Mouse (Mus musculus): ENCODE results near the gene Xlr5b. TPM values are rescaled to one million over a fixed set of nuclear protein-coding genes. Genes with fewer than 3 reads are reported as not detected.

The Xlr5b gene
- not detected for polyA plus RNA-seq (2014; fragmentation: Illumina TruSeq; extraction: RNeasy Lipid Tissue Mini Kit (QIAGEN cat#74804); ENCODE audit: low read depth, low replicate concordance)

DNA sequence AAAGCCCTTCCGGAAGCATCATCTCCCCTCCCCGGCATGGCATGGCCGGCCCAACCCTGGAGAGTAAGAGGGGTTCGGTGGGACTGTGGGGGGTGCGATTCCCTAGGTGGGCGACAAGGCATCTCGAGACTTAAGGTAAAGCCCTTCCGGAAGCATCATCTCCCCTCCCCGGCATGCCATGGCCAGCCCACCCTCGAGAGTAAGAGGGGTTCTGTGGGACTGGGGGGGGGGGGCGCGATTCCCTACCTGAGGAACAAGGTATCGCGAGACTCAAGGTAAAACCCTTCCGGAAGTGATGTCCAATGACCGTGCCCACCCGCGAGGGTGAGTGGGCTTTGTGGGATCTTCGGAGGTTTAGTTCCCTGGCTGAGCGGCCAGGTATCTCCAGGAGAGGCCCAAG, at the start of gene Xlr5b:
Gene Xlr5b (plus strand): TSS at position 301 of the 400 bp plus-strand sequence.

DNA sequence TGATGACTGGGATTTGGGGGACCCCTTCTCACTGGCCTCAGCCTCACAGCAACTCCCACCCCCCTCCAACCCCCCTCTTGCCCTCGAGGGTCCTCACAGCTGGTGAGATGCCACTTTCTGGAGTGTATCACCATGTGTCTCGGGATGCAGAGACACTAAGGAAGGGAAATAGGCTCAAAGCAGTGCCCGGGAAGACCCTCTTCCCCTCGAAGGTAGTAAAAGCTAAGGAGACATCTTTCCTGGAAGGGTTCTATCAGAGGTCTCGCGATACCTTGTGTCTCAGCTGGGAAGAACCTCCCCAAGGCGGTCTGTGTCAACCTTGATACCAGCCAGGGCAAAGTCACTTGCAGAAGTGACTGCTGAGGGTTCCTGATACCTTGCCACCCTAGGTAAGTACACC, 31.8 kb upstream of the Xlr5b start, which contains the start of gene Gm14685:
Gene Gm14685 (plus strand): TSS at position 301 of the 400 bp plus-strand sequence.

DNA sequence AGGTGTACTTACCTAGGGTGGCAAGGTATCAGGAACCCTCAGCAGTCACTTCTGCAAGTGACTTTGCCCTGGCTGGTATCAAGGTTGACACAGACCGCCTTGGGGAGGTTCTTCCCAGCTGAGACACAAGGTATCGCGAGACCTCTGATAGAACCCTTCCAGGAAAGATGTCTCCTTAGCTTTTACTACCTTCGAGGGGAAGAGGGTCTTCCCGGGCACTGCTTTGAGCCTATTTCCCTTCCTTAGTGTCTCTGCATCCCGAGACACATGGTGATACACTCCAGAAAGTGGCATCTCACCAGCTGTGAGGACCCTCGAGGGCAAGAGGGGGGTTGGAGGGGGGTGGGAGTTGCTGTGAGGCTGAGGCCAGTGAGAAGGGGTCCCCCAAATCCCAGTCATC, 754 bp downstream of the Xlr5b start, which contains the start of gene DXBay18:
Gene DXBay18 (minus strand): TSS at position 101 of the 400 bp plus-strand sequence.

DNA sequence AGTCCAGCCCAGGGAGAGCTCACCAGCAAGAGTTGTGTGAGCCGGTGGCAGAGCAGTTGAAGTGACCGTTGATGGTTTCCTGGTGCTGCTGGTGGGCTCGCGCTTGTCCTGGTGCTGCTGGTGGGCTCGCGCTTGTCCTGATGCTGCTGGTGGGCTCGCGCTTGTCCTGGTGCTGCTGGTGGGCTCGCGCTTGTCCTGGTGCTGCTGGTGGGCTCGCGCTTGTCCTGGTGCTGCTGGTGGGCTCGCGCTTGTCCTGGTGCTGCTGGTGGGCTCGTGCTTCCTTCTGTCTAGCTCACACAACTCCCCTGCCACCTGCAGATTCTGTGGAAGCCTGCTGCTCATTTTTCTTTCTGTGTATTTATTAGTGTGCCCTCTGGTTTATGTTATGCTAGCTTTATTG, 28.3 kb downstream of the Xlr5b start, which contains the start of gene Spin2d:
Gene Spin2d (minus strand): TSS at position 101 of the 400 bp plus-strand sequence.

DNA sequence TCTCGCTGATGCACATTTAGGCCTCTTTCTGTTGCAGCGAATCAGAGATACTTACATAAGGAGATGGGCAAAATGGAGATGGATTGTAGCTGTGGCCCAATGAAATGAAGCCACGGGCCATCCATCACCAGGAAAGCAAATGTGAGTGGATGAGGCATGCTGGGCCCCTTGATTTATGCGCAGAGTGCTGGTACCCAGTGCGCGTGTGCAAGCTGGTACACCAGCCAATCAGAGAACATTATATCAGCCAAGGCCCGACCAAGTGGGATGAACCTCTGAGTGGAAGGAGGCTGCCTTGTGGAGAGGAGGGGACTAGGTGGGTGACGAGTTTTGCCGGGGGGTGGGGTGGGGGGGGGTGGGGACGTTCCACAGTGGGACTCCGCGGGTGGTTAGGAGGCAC, 43.3 kb downstream of the Xlr5b start, which contains the start of gene Xlr3b:
Gene Xlr3b (plus strand): TSS at position 274 of the 400 bp plus-strand sequence.

Other genes starting within 250 kb of the Xlr5b start
- gene Cetn2, start 230.4 kb upstream of the Xlr5b start, polyA plus RNA-seq (2014; fragmentation: Illumina TruSeq; extraction: RNeasy Lipid Tissue Mini Kit (QIAGEN cat#74804); ENCODE audit: low read depth, low replicate concordance): 105 TPM
- 60.8 TPM for gene Nsdhl, start 230.2 kb upstream of the Xlr5b start, polyA plus RNA-seq (2014; fragmentation: Illumina TruSeq; extraction: RNeasy Lipid Tissue Mini Kit (QIAGEN cat#74804); ENCODE audit: low read depth, low replicate concordance)
- gene Zfp185, start 161.5 kb upstream of the Xlr5b start, polyA plus RNA-seq (2014; fragmentation: Illumina TruSeq; extraction: RNeasy Lipid Tissue Mini Kit (QIAGEN cat#74804); ENCODE audit: low read depth, low replicate concordance): 2.4 TPM
- not detected for gene Pnma5, start 111.7 kb upstream of the Xlr5b start, polyA plus RNA-seq (2014; fragmentation: Illumina TruSeq; extraction: RNeasy Lipid Tissue Mini Kit (QIAGEN cat#74804); ENCODE audit: low read depth, low replicate concordance)
- not detected for gene Pnma3, start 84.0 kb upstream of the Xlr5b start, polyA plus RNA-seq (2014; fragmentation: Illumina TruSeq; extraction: RNeasy Lipid Tissue Mini Kit (QIAGEN cat#74804); ENCODE audit: low read depth, low replicate concordance)
- 6.8 TPM for gene Xlr4a, start 66.3 kb upstream of the Xlr5b start, polyA plus RNA-seq (2014; fragmentation: Illumina TruSeq; extraction: RNeasy Lipid Tissue Mini Kit (QIAGEN cat#74804); ENCODE audit: low read depth, low replicate concordance)
- gene Xlr3a, start 51.7 kb upstream of the Xlr5b start, polyA plus RNA-seq (2014; fragmentation: Illumina TruSeq; extraction: RNeasy Lipid Tissue Mini Kit (QIAGEN cat#74804); ENCODE audit: low read depth, low replicate concordance): 36.3 TPM
- gene Gm14685, start 31.7 kb upstream of the Xlr5b start, polyA plus RNA-seq (2014; fragmentation: Illumina TruSeq; extraction: RNeasy Lipid Tissue Mini Kit (QIAGEN cat#74804); ENCODE audit: low read depth, low replicate concordance): not detected
- not detected for gene DXBay18, start 654 bp downstream of the Xlr5b start, polyA plus RNA-seq (2014; fragmentation: Illumina TruSeq; extraction: RNeasy Lipid Tissue Mini Kit (QIAGEN cat#74804); ENCODE audit: low read depth, low replicate concordance)
- gene Spin2d, start 28.2 kb downstream of the Xlr5b start, polyA plus RNA-seq (2014; fragmentation: Illumina TruSeq; extraction: RNeasy Lipid Tissue Mini Kit (QIAGEN cat#74804); ENCODE audit: low read depth, low replicate concordance): not detected
- gene Xlr3b, start 43.4 kb downstream of the Xlr5b start, polyA plus RNA-seq (2014; fragmentation: Illumina TruSeq; extraction: RNeasy Lipid Tissue Mini Kit (QIAGEN cat#74804); ENCODE audit: low read depth, low replicate concordance): 9.8 TPM
- gene Xlr4b, start 65.5 kb downstream of the Xlr5b start, polyA plus RNA-seq (2014; fragmentation: Illumina TruSeq; extraction: RNeasy Lipid Tissue Mini Kit (QIAGEN cat#74804); ENCODE audit: low read depth, low replicate concordance): 12.9 TPM
- 10.1 TPM for gene F8a, start 79.5 kb downstream of the Xlr5b start, polyA plus RNA-seq (2014; fragmentation: Illumina TruSeq; extraction: RNeasy Lipid Tissue Mini Kit (QIAGEN cat#74804); ENCODE audit: low read depth, low replicate concordance)
- gene Xlr4c, start 94.3 kb downstream of the Xlr5b start, polyA plus RNA-seq (2014; fragmentation: Illumina TruSeq; extraction: RNeasy Lipid Tissue Mini Kit (QIAGEN cat#74804); ENCODE audit: low read depth, low replicate concordance): 5.4 TPM
- not detected for gene Xlr3c, start 116.6 kb downstream of the Xlr5b start, polyA plus RNA-seq (2014; fragmentation: Illumina TruSeq; extraction: RNeasy Lipid Tissue Mini Kit (QIAGEN cat#74804); ENCODE audit: low read depth, low replicate concordance)
- not detected for gene Xlr5a, start 144.2 kb downstream of the Xlr5b start, polyA plus RNA-seq (2014; fragmentation: Illumina TruSeq; extraction: RNeasy Lipid Tissue Mini Kit (QIAGEN cat#74804); ENCODE audit: low read depth, low replicate concordance)
- gene Xlr5c, start 144.2 kb downstream of the Xlr5b start, polyA plus RNA-seq (2014; fragmentation: Illumina TruSeq; extraction: RNeasy Lipid Tissue Mini Kit (QIAGEN cat#74804); ENCODE audit: low read depth, low replicate concordance): not detected
- not detected for gene Gm45015, start 188.0 kb downstream of the Xlr5b start, polyA plus RNA-seq (2014; fragmentation: Illumina TruSeq; extraction: RNeasy Lipid Tissue Mini Kit (QIAGEN cat#74804); ENCODE audit: low read depth, low replicate concordance)
- 18.5 TPM for gene Zfp275, start 193.8 kb downstream of the Xlr5b start, polyA plus RNA-seq (2014; fragmentation: Illumina TruSeq; extraction: RNeasy Lipid Tissue Mini Kit (QIAGEN cat#74804); ENCODE audit: low read depth, low replicate concordance)
- not detected for gene Gm18336, start 249.9 kb downstream of the Xlr5b start, polyA plus RNA-seq (2014; fragmentation: Illumina TruSeq; extraction: RNeasy Lipid Tissue Mini Kit (QIAGEN cat#74804); ENCODE audit: low read depth, low replicate concordance)